Mouse (Mus musculus) liver, embryonic 14.5 days (tissue): ENCODE measurements around the gene Shkbp1. TPM values are rescaled to one million over a fixed set of nuclear protein-coding genes. Genes with fewer than 3 reads are reported as not detected.

Experiments
- ATAC-seq: fragments of 200-750 bp; cut with Nextera tagmentation; 2 replicates; pipeline ENCODE4 v1.8.0; 2017; ENCODE audit warnings: moderate number of reproducible peaks, mild to moderate bottlenecking, moderate library complexity; ENCODE audit not compliant: insufficient read depth
- DNase-seq, 3 experiments: peaks; one replicate each; pipeline ENCODE4 v3.0.0-alpha.2; 2012 to 2013; ENCODE audit warnings: low read depth in 3 of 3, low spot score in 3 of 3
- H3K27ac ChIP-seq: fragments of 300-500 bp; sonication (generic); 2 replicates; pipeline ENCODE4 v1.5.1; 2014; ENCODE audit warnings: moderate library complexity, mild to moderate bottlenecking, control low read depth, inconsistent platforms
- H3K27me3 ChIP-seq: fragments of 300-500 bp; sonication (generic); 2 replicates; pipeline ENCODE4 v1.6.1; 2014; ENCODE audit warnings: mild to moderate bottlenecking, low read length, moderate library complexity; ENCODE audit not compliant: control insufficient read depth, insufficient read depth
- H3K36me3 ChIP-seq: fragments of 300-500 bp; sonication (generic); replicated peaks from 2 replicates; pipeline ENCODE4 v1.6.1; 2014; ENCODE audit warnings: low read depth; ENCODE audit not compliant: control insufficient read depth, insufficient read depth
- H3K4me1 ChIP-seq, 2 experiments: fragments of 200-500 bp in 1 of 2; fragments of 300-500 bp in 1 of 2; sonication (generic) in 1 of 2; replicated peaks; 2 replicates each; pipeline ENCODE4 v1.6.1; 2012 to 2014; ENCODE audit warnings: antibody characterized with exemption in 1 of 2, inconsistent platforms in 1 of 2, low read length in 1 of 2; ENCODE audit not compliant: control insufficient read depth in 2 of 2, insufficient read depth in 2 of 2
- H3K4me2 ChIP-seq: fragments of 300-500 bp; sonication (generic); 2 replicates; pipeline ENCODE4 v1.6.1; 2014; ENCODE audit warnings: low read depth, mild to moderate bottlenecking, control low read depth, moderate library complexity
- H3K4me3 ChIP-seq, 2 experiments: fragments of 200-500 bp in 1 of 2; fragments of 300-500 bp in 1 of 2; sonication (generic) in 1 of 2; 2 replicates each; pipeline ENCODE4 v1.5.1; 2012 to 2014; ENCODE audit warnings: low read depth in 2 of 2, low read length in 2 of 2, mild to moderate bottlenecking in 2 of 2, control low read depth in 1 of 2, inconsistent platforms in 1 of 2, moderate library complexity in 1 of 2; ENCODE audit not compliant: insufficient read depth in 1 of 2
- H3K9ac ChIP-seq: fragments of 300-500 bp; sonication (generic); replicated peaks from 2 replicates; pipeline ENCODE4 v1.6.1; 2014; ENCODE audit warnings: mild to moderate bottlenecking, control low read depth, moderate library complexity
- H3K9me3 ChIP-seq: fragments of 300-500 bp; sonication (generic); 2 replicates; pipeline ENCODE4 v1.6.1; 2016; ENCODE audit warnings: low read length, mixed read lengths; ENCODE audit not compliant: control insufficient read depth
- CTCF ChIP-seq: IDR thresholded peaks from 2 replicates; pipeline ENCODE4 v1.5.1; 2016; ENCODE audit warnings: antibody characterized with exemption, low read depth, control low read depth
- EP300 ChIP-seq: IDR thresholded peaks from 2 replicates; pipeline ENCODE4 v1.6.1; 2016; ENCODE audit warnings: antibody characterized with exemption, low read depth
- WGBS: fragments of 180-500 bp; shearing (Covaris S2); extraction: QIAGEN DNeasy Blood & Tissue Kit; methylation state at CpG from one replicate; pipeline ENCODE4 v1.1.7; 2014; ENCODE audit not compliant: insufficient replicate concordance; 5-methylcytosine and 5-hydroxymethylcytosine counted together
- polyA plus RNA-seq, 2 experiments: library from polyadenylated mRNA; depleted of rRNA in 1 of 2; stranded (reverse) in 1 of 2; unstranded in 1 of 2; fragments of >200 nt; fragmentation: Nextera tagmentation in 1 of 2; extraction: Ambion mirVana in 1 of 2; gene quantifications; 2 replicates each; pipeline versions ENCODE4 v1.2.1 to v1.2.3; 2012 to 2014

The Shkbp1 gene
- polyA plus RNA-seq, 2 experiments, result 11.8 to 19.1 TPM

- WGBS, result 51% methylated on average over 6 of the region's 6 CpGs
- H3K9me3 ChIP-seq, result no peaks in the 10 kb centered on the region
- H3K4me3 ChIP-seq, result no peak overlapping the region
- no peak overlapping the region for H3K9ac ChIP-seq
- no peak overlapping the region for H3K27ac ChIP-seq
- H3K36me3 ChIP-seq, result no peaks in the 10 kb centered on the region
- H3K4me2 ChIP-seq, result peak overlapping the region; percentile 66; the same call in 1 of the 2 replicates
- ATAC-seq, result no peak
- no peak for DNase-seq
- H3K4me1 ChIP-seq, result peaks cover 6 to 24% of the 10 kb centered on the region in 2 experiments
- H3K27me3 ChIP-seq, result peaks cover 38% of the 10 kb centered on the region
- no peak for TF ChIP-seq CTCF
- TF ChIP-seq EP300, result no peak
Measured at GRCm38 (mm10) chr7:27360749-27361148, 4.9 kb upstream of the Shkbp1 start.

GRCm38 (mm10) chr7:27359706-27360358, 4.0 kb upstream of the Shkbp1 start:
- H3K4me1 ChIP-seq, result peaks cover 6 to 30% of the 10 kb centered on the region in 2 experiments
- H3K36me3 ChIP-seq, result no peaks in the 10 kb centered on the region
- no peak for ATAC-seq
- no peak for TF ChIP-seq CTCF
- no peak for TF ChIP-seq EP300
- no peak for DNase-seq
- no peaks in the 10 kb centered on the region for H3K9me3 ChIP-seq
- WGBS, result 81% methylated on average over 9 of the region's 9 CpGs
- H3K4me3 ChIP-seq, result no peak overlapping the region
- H3K9ac ChIP-seq, result no peak overlapping the region
- H3K4me2 ChIP-seq, result no peak overlapping the region
- H3K27ac ChIP-seq, result no peak overlapping the region
- peaks cover 29% of the 10 kb centered on the region for H3K27me3 ChIP-seq

GRCm38 (mm10) chr7:27359162-27359561, 3.3 kb upstream of the Shkbp1 start:
- TF ChIP-seq EP300 (no peak), CTCF (peak; percentile 12; the same call in 1 of the 2 replicates)
- no peak for DNase-seq
- no peaks in the 10 kb centered on the region for H3K9me3 ChIP-seq
- no peak for ATAC-seq
- H3K9ac ChIP-seq, result no peak overlapping the region
- 56% methylated on average over 2 of the region's 2 CpGs for WGBS
- H3K4me2 ChIP-seq, result no peak overlapping the region
- H3K27me3 ChIP-seq, result peaks cover 22% of the 10 kb centered on the region
- H3K27ac ChIP-seq, result no peak overlapping the region
- H3K36me3 ChIP-seq, result no peaks in the 10 kb centered on the region
- H3K4me1 ChIP-seq, result peaks cover 13 to 37% of the 10 kb centered on the region in 2 experiments
- no peak overlapping the region for H3K4me3 ChIP-seq

GRCm38 (mm10) chr7:27357595-27357978, 1.8 kb upstream of the Shkbp1 start:
- Histone ChIP-seq H3K36me3 (no peaks in the 10 kb centered on the region), H3K9me3 (no peaks in the 10 kb centered on the region), H3K4me2 (peak overlapping the region; percentile 71), H3K9ac (no peak overlapping the region), H3K27me3 (peaks cover 9% of the 10 kb centered on the region), H3K4me1 (peaks cover 15 to 43% of the 10 kb centered on the region in 2 experiments), H3K4me3 (no peak overlapping the region), H3K27ac (no peak overlapping the region)
- DNase-seq (peak in 1 of 3 experiments; percentile 23), ATAC-seq (no peak)
- TF ChIP-seq CTCF, result no peak
- TF ChIP-seq EP300, result no peak
- 3% methylated on average over 3 of the region's 3 CpGs for WGBS

GRCm38 (mm10) chr7:27356861-27357594, 1.2 kb upstream of the Shkbp1 start, which contains the start of gene Gm20479:
TSS of gene Gm20479 (minus strand) at chr7:27357419.
- Histone ChIP-seq H3K27ac (no peak within 1 kb of the TSS), H3K4me2 (peak within 1 kb of the TSS; percentile 71), H3K27me3 (peaks cover 5% of the 10 kb centered on the region), H3K4me3 (peak within 1 kb of the TSS; percentile 85 to 93), H3K9me3 (no peaks in the 10 kb centered on the region), H3K9ac (peak within 1 kb of the TSS; percentile 49), H3K36me3 (no peaks in the 10 kb centered on the region), H3K4me1 (peaks cover 15 to 43% of the 10 kb centered on the region in 2 experiments)
- no peak for ATAC-seq
- WGBS, result 3% methylated on average over 27 of the region's 27 CpGs
- TF ChIP-seq EP300 (no peak), CTCF (no peak)
- DNase-seq, result no peak
